Mouse (Mus musculus): ENCODE data around the gene Dazl. TPM values are rescaled to one million over a fixed set of nuclear protein-coding genes. Genes with fewer than 3 reads are reported as not detected.
"Not testable (repeated sequence)": the region's sequence is repeated elsewhere in the genome, so short reads cannot be mapped to it uniquely, and the experiment has no call there.

Dazl gene
- polyA plus RNA-seq, 1 experiment from 2014 or later = 0.15 TPM

GRCm38 (mm10) chr17:50298821-50299220 lies 5.4 kb upstream of the Dazl start:
- no peaks in the 10 kb centered on the region for H3K4me1 ChIP-seq (ENCODE audit: control insufficient read depth, insufficient read depth, low read length)
- H3K36me3 ChIP-seq (ENCODE audit: control insufficient read depth, insufficient read depth, low read length) = no peaks in the 10 kb centered on the region
- no peak overlapping the region for H3K4me3 ChIP-seq (replicated peaks; ENCODE audit: low read length)
- H3K4me2 ChIP-seq (ENCODE audit: low read depth, low read length) = no peak overlapping the region
- H3K27me3 ChIP-seq (ENCODE audit: control insufficient read depth, insufficient read depth, low read length) = no peaks in the 10 kb centered on the region
- peaks cover 5% of the 10 kb centered on the region; the same call in 1 of the 2 replicates for H3K9me3 ChIP-seq (replicated peaks; ENCODE audit: control insufficient read depth, low read length)
- H3K9ac ChIP-seq (ENCODE audit: low read length) = no peak overlapping the region
- 74% methylated on average over 7 of the region's 7 CpGs for WGBS
- H3K27ac ChIP-seq (ENCODE audit: low read length) = no peak overlapping the region
- no peak for ATAC-seq (ENCODE audit: insufficient read depth, low FRiP score)

- Histone ChIP-seq H3K27ac (ENCODE audit: low read length) (no peak overlapping the region), H3K4me2 (ENCODE audit: low read depth, low read length) (no peak overlapping the region), H3K27me3 (ENCODE audit: control insufficient read depth, insufficient read depth, low read length) (no peaks in the 10 kb centered on the region), H3K36me3 (ENCODE audit: control insufficient read depth, insufficient read depth, low read length) (no peaks in the 10 kb centered on the region), H3K9me3 (replicated peaks; ENCODE audit: control insufficient read depth, low read length) (peaks cover 15% of the 10 kb centered on the region), H3K9ac (ENCODE audit: low read length) (no peak overlapping the region), H3K4me1 (ENCODE audit: control insufficient read depth, insufficient read depth, low read length) (no peaks in the 10 kb centered on the region), H3K4me3 (replicated peaks; ENCODE audit: low read length) (no peak overlapping the region)
- ATAC-seq (ENCODE audit: insufficient read depth, low FRiP score) = no peak
- 86% methylated on average over 12 of the region's 12 CpGs for WGBS
Observed at GRCm38 (mm10) chr17:50294726-50295125, 1.3 kb upstream of the Dazl start.

- Histone ChIP-seq H3K27ac (ENCODE audit: low read length) (peak overlapping the region; percentile 81), H3K27me3 (ENCODE audit: control insufficient read depth, insufficient read depth, low read length) (no peaks in the 10 kb centered on the region), H3K4me3 (replicated peaks; ENCODE audit: low read length) (peak overlapping the region; percentile 42), H3K9ac (ENCODE audit: low read length) (peak overlapping the region; percentile 82), H3K9me3 (replicated peaks; ENCODE audit: control insufficient read depth, low read length) (peaks cover 15% of the 10 kb centered on the region), H3K36me3 (ENCODE audit: control insufficient read depth, insufficient read depth, low read length) (no peaks in the 10 kb centered on the region), H3K4me2 (ENCODE audit: low read depth, low read length) (peak overlapping the region; percentile 47), H3K4me1 (ENCODE audit: control insufficient read depth, insufficient read depth, low read length) (no peaks in the 10 kb centered on the region)
- 6% methylated on average over 53 of the region's 57 CpGs for WGBS
- ATAC-seq (ENCODE audit: insufficient read depth, low FRiP score) = peak; percentile 96
Observed at GRCm38 (mm10) chr17:50292661-50293171, 720 bp downstream of the Dazl start.

- Histone ChIP-seq H3K27ac (ENCODE audit: low read length) (no peak overlapping the region), H3K27me3 (ENCODE audit: control insufficient read depth, insufficient read depth, low read length) (no peaks in the 10 kb centered on the region), H3K4me1 (ENCODE audit: control insufficient read depth, insufficient read depth, low read length) (no peaks in the 10 kb centered on the region), H3K36me3 (ENCODE audit: control insufficient read depth, insufficient read depth, low read length) (no peaks in the 10 kb centered on the region), H3K9ac (ENCODE audit: low read length) (no peak overlapping the region), H3K4me2 (ENCODE audit: low read depth, low read length) (no peak overlapping the region), H3K9me3 (replicated peaks; ENCODE audit: control insufficient read depth, low read length) (peaks cover 15% of the 10 kb centered on the region), H3K4me3 (replicated peaks; ENCODE audit: low read length) (no peak overlapping the region)
- WGBS = 10% methylated on average over 3 of the region's 3 CpGs
- no peak for ATAC-seq (ENCODE audit: insufficient read depth, low FRiP score)
Observed at GRCm38 (mm10) chr17:50291485-50292200, 1.8 kb downstream of the Dazl start.

GRCm38 (mm10) chr17:50284845-50285244 lies 8.6 kb downstream of the Dazl start:
- no peaks in the 10 kb centered on the region for H3K9me3 ChIP-seq (replicated peaks; ENCODE audit: control insufficient read depth, low read length)
- H3K4me3 ChIP-seq (replicated peaks; ENCODE audit: low read length) = no peak overlapping the region
- H3K27me3 ChIP-seq (ENCODE audit: control insufficient read depth, insufficient read depth, low read length) = no peaks in the 10 kb centered on the region
- no peak overlapping the region for H3K27ac ChIP-seq (ENCODE audit: low read length)
- H3K4me1 ChIP-seq (ENCODE audit: control insufficient read depth, insufficient read depth, low read length) = no peaks in the 10 kb centered on the region
- no peak for ATAC-seq (ENCODE audit: insufficient read depth, low FRiP score)
- no peak overlapping the region for H3K9ac ChIP-seq (ENCODE audit: low read length)
- 65% methylated on average over 6 of the region's 6 CpGs for WGBS
- H3K4me2 ChIP-seq (ENCODE audit: low read depth, low read length) = no peak overlapping the region
- H3K36me3 ChIP-seq (ENCODE audit: control insufficient read depth, insufficient read depth, low read length) = no peaks in the 10 kb centered on the region

- ATAC-seq (ENCODE audit: insufficient read depth, low FRiP score) = not testable (repeated sequence)
- 56% methylated on average over 4 of the region's 4 CpGs for WGBS
Observed at GRCm38 (mm10) chr17:50261615-50262014, 31.8 kb downstream of the Dazl start.

GRCm38 (mm10) chr17:50260856-50261255 lies 32.6 kb downstream of the Dazl start:
- WGBS = 85% methylated on average over 6 of the region's 6 CpGs
- no peak overlapping the region for H3K9ac ChIP-seq (ENCODE audit: low read length)
- H3K4me1 ChIP-seq (ENCODE audit: control insufficient read depth, insufficient read depth, low read length) = 0 out of 2 replicates have a peak, but pooled peaks cover 2% of the 10 kb centered on the region
- H3K27me3 ChIP-seq (ENCODE audit: control insufficient read depth, insufficient read depth, low read length) = no peaks in the 10 kb centered on the region
- H3K27ac ChIP-seq (ENCODE audit: low read length) = no peak overlapping the region
- H3K9me3 ChIP-seq (replicated peaks; ENCODE audit: control insufficient read depth, low read length) = no peaks in the 10 kb centered on the region
- no peaks in the 10 kb centered on the region for H3K36me3 ChIP-seq (ENCODE audit: control insufficient read depth, insufficient read depth, low read length)
- H3K4me3 ChIP-seq (replicated peaks; ENCODE audit: low read length) = no peak overlapping the region
- no peak overlapping the region for H3K4me2 ChIP-seq (ENCODE audit: low read depth, low read length)
- ATAC-seq (ENCODE audit: insufficient read depth, low FRiP score) = no peak

More at GRCm38 (mm10) chr17:50261615-50262014, 31.8 kb downstream of the Dazl start:
- H3K27ac ChIP-seq (ENCODE audit: low read length); H3K4me2 ChIP-seq (ENCODE audit: low read depth, low read length); H3K36me3 ChIP-seq (ENCODE audit: control insufficient read depth, insufficient read depth, low read length); H3K27me3 ChIP-seq (ENCODE audit: control insufficient read depth, insufficient read depth, low read length); H3K4me1 ChIP-seq (ENCODE audit: control insufficient read depth, insufficient read depth, low read length); H3K9me3 ChIP-seq (replicated peaks; ENCODE audit: control insufficient read depth, low read length); H3K4me3 ChIP-seq (replicated peaks; ENCODE audit: low read length); H3K9ac ChIP-seq (ENCODE audit: low read length): not testable (repeated sequence)

GRCm38 (mm10) chr17:50246605-50247004 lies 46.8 kb downstream of the Dazl start:
- no peak for ATAC-seq (ENCODE audit: insufficient read depth, low FRiP score)
- Histone ChIP-seq H3K27ac (ENCODE audit: low read length) (no peak overlapping the region), H3K27me3 (ENCODE audit: control insufficient read depth, insufficient read depth, low read length) (no peaks in the 10 kb centered on the region), H3K9ac (ENCODE audit: low read length) (no peak overlapping the region), H3K4me2 (ENCODE audit: low read depth, low read length) (no peak overlapping the region), H3K4me1 (ENCODE audit: control insufficient read depth, insufficient read depth, low read length) (no peaks in the 10 kb centered on the region), H3K9me3 (replicated peaks; ENCODE audit: control insufficient read depth, low read length) (no peaks in the 10 kb centered on the region), H3K4me3 (replicated peaks; ENCODE audit: low read length) (no peak overlapping the region), H3K36me3 (ENCODE audit: control insufficient read depth, insufficient read depth, low read length) (no peaks in the 10 kb centered on the region)
- 77% methylated on average over 6 of the region's 6 CpGs for WGBS

- H3K9ac ChIP-seq (ENCODE audit: low read length) = no peak overlapping the region
- no peaks in the 10 kb centered on the region for H3K36me3 ChIP-seq (ENCODE audit: control insufficient read depth, insufficient read depth, low read length)
- no peaks in the 10 kb centered on the region for H3K27me3 ChIP-seq (ENCODE audit: control insufficient read depth, insufficient read depth, low read length)
- no peaks in the 10 kb centered on the region for H3K9me3 ChIP-seq (replicated peaks; ENCODE audit: control insufficient read depth, low read length)
- no peak overlapping the region for H3K27ac ChIP-seq (ENCODE audit: low read length)
- no peaks in the 10 kb centered on the region for H3K4me1 ChIP-seq (ENCODE audit: control insufficient read depth, insufficient read depth, low read length)
- 41% methylated on average over 4 of the region's 4 CpGs for WGBS
- ATAC-seq (ENCODE audit: insufficient read depth, low FRiP score) = no peak
- no peak overlapping the region for H3K4me3 ChIP-seq (replicated peaks; ENCODE audit: low read length)
- no peak overlapping the region for H3K4me2 ChIP-seq (ENCODE audit: low read depth, low read length)
Observed at GRCm38 (mm10) chr17:50244675-50245074, 48.8 kb downstream of the Dazl start.

Data from stomach, embryonic 16.5 days (tissue).